Comparison of ENCODE assay signal across 8 mouse cellular contexts in genomic region chr2:164746693-164747092, GRCm38 (mm10). TPM values are rescaled to one million over a fixed set of nuclear protein-coding genes. Genes with fewer than 3 reads are reported as not detected.
A peak's percentile ranks its signal among the peaks of the same experiment; 100 is the strongest.
DNase-seq lines count a peak whose midpoint lies in the region; ATAC-seq and TF ChIP-seq lines count a peak whose summit lies in the region.

No protein-coding gene starts in this region.

- peak overlapping the region; percentile 96 for H3K9ac ChIP-seq in kidney, embryonic 16.5 days (replicated peaks; ENCODE audit: low read length)
- H3K9ac ChIP-seq in hindbrain, embryonic 15.5 days: peak overlapping the region; percentile 97
- H3K9ac ChIP-seq in midbrain, embryonic 16.5 days (ENCODE audit: low read depth, low read length): peak overlapping the region; percentile 93

- no peak for DNase-seq in kidney, adult 9 months
- DNase-seq in layer of hippocampus, postnatal 14 days (ENCODE audit: low spot score in 2 of 2): no peak
- DNase-seq in right cerebral cortex, postnatal 10 days (ENCODE audit: low spot score in 2 of 2): no peak
- DNase-seq in layer of hippocampus, adult 8-10 months (ENCODE audit: low spot score in 2 of 2): no peak

- TF ChIP-seq CTCF in bone marrow, adult 2 months (IDR thresholded peaks at IDR 0.05; ENCODE audit: control insufficient read depth, insufficient read depth, low read length): no peak

- no peak overlapping the region for H3K27ac ChIP-seq in kidney, embryonic 16.5 days (ENCODE audit: low read length)
- peak overlapping the region; percentile 88 for H3K27ac ChIP-seq in bone marrow, adult 2 months (ENCODE audit: control insufficient read depth, insufficient read depth, low read depth, low read length, poor library complexity)
- no peak overlapping the region for H3K27ac ChIP-seq in hindbrain, embryonic 15.5 days (replicated peaks)
- no peak overlapping the region for H3K27ac ChIP-seq in midbrain, embryonic 16.5 days (ENCODE audit: low read length)

- WGBS in kidney, embryonic 16.5 days: 34% methylated on average over 8 of the region's 8 CpGs
- 30% methylated on average over 8 of the region's 8 CpGs for WGBS in bone marrow, adult 2 months
- WGBS in hindbrain, embryonic 15.5 days: 62% methylated on average over 8 of the region's 8 CpGs
- WGBS in midbrain, embryonic 16.5 days: 61% methylated on average over 8 of the region's 8 CpGs

- TF ChIP-seq POLR2A in bone marrow, adult 2 months (IDR thresholded peaks at IDR 0.05; ENCODE audit: borderline replicate concordance, control insufficient read depth, low read depth, low read length): no peak

- no peaks in the 10 kb centered on the region for H3K27me3 ChIP-seq in kidney, embryonic 16.5 days (ENCODE audit: insufficient read depth, low read length)
- no peaks in the 10 kb centered on the region for H3K27me3 ChIP-seq in hindbrain, embryonic 15.5 days
- no peaks in the 10 kb centered on the region for H3K27me3 ChIP-seq in midbrain, embryonic 16.5 days (ENCODE audit: control insufficient read depth, insufficient read depth, low read depth, low read length)

- no peak for ATAC-seq in kidney, embryonic 16.5 days (ENCODE audit: low FRiP score, low TSS enrichment)
- ATAC-seq in hindbrain, embryonic 15.5 days (ENCODE audit: low FRiP score, low read depth): no peak
- ATAC-seq in midbrain, embryonic 16.5 days: no peak

- H3K4me2 ChIP-seq in kidney, embryonic 16.5 days (replicated peaks; ENCODE audit: low read depth, low read length): peak overlapping the region; percentile 91
- H3K4me2 ChIP-seq in hindbrain, embryonic 15.5 days: peak overlapping the region; percentile 88
- peak overlapping the region; percentile 74 for H3K4me2 ChIP-seq in midbrain, embryonic 16.5 days (ENCODE audit: low read length)

- H3K36me3 ChIP-seq in kidney, embryonic 16.5 days (ENCODE audit: insufficient read depth, low read length): peaks cover 26% of the 10 kb centered on the region; the same call in 1 of the 2 replicates
- peaks cover 19% of the 10 kb centered on the region for H3K36me3 ChIP-seq in hindbrain, embryonic 15.5 days
- H3K36me3 ChIP-seq in midbrain, embryonic 16.5 days (ENCODE audit: control insufficient read depth, insufficient read depth, low read length): peaks cover 6% of the 10 kb centered on the region; the same call in 1 of the 2 replicates

- peak overlapping the region; percentile 91 for H3K4me3 ChIP-seq in kidney, embryonic 16.5 days (ENCODE audit: low read length)
- peak overlapping the region; percentile 100 for H3K4me3 ChIP-seq in bone marrow, adult 2 months (replicated peaks; ENCODE audit: control insufficient read depth, low read depth, low read length)
- peak overlapping the region; percentile 99 for H3K4me3 ChIP-seq in hindbrain, embryonic 15.5 days
- H3K4me3 ChIP-seq in midbrain, embryonic 16.5 days (ENCODE audit: low read depth, low read length): peak overlapping the region; percentile 90

- peaks cover 15% of the 10 kb centered on the region for H3K4me1 ChIP-seq in kidney, embryonic 16.5 days (ENCODE audit: insufficient read depth, low read length)
- peaks cover 5% of the 10 kb centered on the region; the same call in 1 of the 2 replicates for H3K4me1 ChIP-seq in bone marrow, adult 2 months (ENCODE audit: control insufficient read depth, insufficient read depth, low read length)
- peaks cover 26% of the 10 kb centered on the region for H3K4me1 ChIP-seq in hindbrain, embryonic 15.5 days (replicated peaks)
- H3K4me1 ChIP-seq in midbrain, embryonic 16.5 days (ENCODE audit: control insufficient read depth, insufficient read depth, low read length): peaks cover 26% of the 10 kb centered on the region

- H3K9me3 ChIP-seq in kidney, embryonic 16.5 days (ENCODE audit: low read length): no peaks in the 10 kb centered on the region
- H3K9me3 ChIP-seq in hindbrain, embryonic 15.5 days: no peaks in the 10 kb centered on the region
- no peaks in the 10 kb centered on the region for H3K9me3 ChIP-seq in midbrain, embryonic 16.5 days (replicated peaks; ENCODE audit: control insufficient read depth, low read length, poor library complexity, severe bottlenecking)

RNA-seq across cellular contexts. Expression of gene Dnttip1, which starts 0.9 kb away (rescaled TPM):
- polyA plus RNA-seq in kidney, embryonic 16.5 days (2015; fragmentation: Nextera tagmentation; extraction: Ambion mirVana): 73.3 and 74.2 TPM in 2 replicates
- 35.3 and 47.6 TPM in 2 replicates for polyA plus RNA-seq in bone marrow, adult 2 months (2011; ENCODE audit: insufficient read depth, insufficient read length, low replicate concordance, missing spikeins)
- polyA plus RNA-seq in hindbrain, embryonic 15.5 days (2015; fragmentation: Nextera tagmentation; extraction: Ambion mirVana): 54.6 and 57.6 TPM in 2 replicates
- polyA plus RNA-seq in midbrain, embryonic 16.5 days (2015; fragmentation: Nextera tagmentation; extraction: Ambion mirVana): 55.1 and 58.4 TPM in 2 replicates
- 10 to 100 TPM; 34.1 to 37.2 TPM for total RNA-seq in layer of hippocampus, postnatal 14 days (2021)
- total RNA-seq in layer of hippocampus, adult 8-10 months (2022): 10 to 100 TPM; 32.6 to 36.7 (median 35.3) TPM

RNA-seq across cellular contexts. Expression of gene Wfdc3, which starts 1.0 kb away (rescaled TPM):
- polyA plus RNA-seq in kidney, embryonic 16.5 days (2015; fragmentation: Nextera tagmentation; extraction: Ambion mirVana): 1.1 and 1.2 TPM in 2 replicates
- polyA plus RNA-seq in bone marrow, adult 2 months (2011; ENCODE audit: insufficient read depth, insufficient read length, low replicate concordance, missing spikeins): 2.1 and 2.2 TPM in 2 replicates
- 1.6 and 1.7 TPM in 2 replicates for polyA plus RNA-seq in hindbrain, embryonic 15.5 days (2015; fragmentation: Nextera tagmentation; extraction: Ambion mirVana)
- polyA plus RNA-seq in midbrain, embryonic 16.5 days (2015; fragmentation: Nextera tagmentation; extraction: Ambion mirVana): 1.5 and 1.7 TPM in 2 replicates
- total RNA-seq in layer of hippocampus, postnatal 14 days (2021): 1 to 10 TPM; 1.5 TPM
- total RNA-seq in layer of hippocampus, adult 8-10 months (2022): 1 to 10 TPM in 3 of 4 experiments, under 1 TPM in 1; 0.99 to 2.4 (median 1.8) TPM

RNA-seq across cellular contexts. Expression of gene Ube2c, which starts 23.0 kb away (rescaled TPM):
- polyA plus RNA-seq in kidney, embryonic 16.5 days (2015; fragmentation: Nextera tagmentation; extraction: Ambion mirVana): 449 and 509 TPM in 2 replicates
- 261 and 459 TPM in 2 replicates for polyA plus RNA-seq in bone marrow, adult 2 months (2011; ENCODE audit: insufficient read depth, insufficient read length, low replicate concordance, missing spikeins)
- 78.0 and 107 TPM in 2 replicates for polyA plus RNA-seq in hindbrain, embryonic 15.5 days (2015; fragmentation: Nextera tagmentation; extraction: Ambion mirVana)
- 35.4 and 45.7 TPM in 2 replicates for polyA plus RNA-seq in midbrain, embryonic 16.5 days (2015; fragmentation: Nextera tagmentation; extraction: Ambion mirVana)
- 1 to 10 TPM; 2.9 to 4.0 TPM for total RNA-seq in layer of hippocampus, postnatal 14 days (2021)
- under 1 TPM in 3 of 4 experiments, not detected in 1; 0.33 to 0.81 (median 0.48) TPM for total RNA-seq in layer of hippocampus, adult 8-10 months (2022)

RNA-seq across cellular contexts. Expression of gene Spint5, which starts 31.6 kb away (rescaled TPM):
- not detected in 2 replicates for polyA plus RNA-seq in kidney, embryonic 16.5 days (2015; fragmentation: Nextera tagmentation; extraction: Ambion mirVana)
- not detected in 2 replicates for polyA plus RNA-seq in bone marrow, adult 2 months (2011; ENCODE audit: insufficient read depth, insufficient read length, low replicate concordance, missing spikeins)
- polyA plus RNA-seq in hindbrain, embryonic 15.5 days (2015; fragmentation: Nextera tagmentation; extraction: Ambion mirVana): not detected in 2 replicates
- not detected in 2 replicates for polyA plus RNA-seq in midbrain, embryonic 16.5 days (2015; fragmentation: Nextera tagmentation; extraction: Ambion mirVana)
- not detected for total RNA-seq in layer of hippocampus, postnatal 14 days (2021)
- not detected for total RNA-seq in layer of hippocampus, adult 8-10 months (2022)

RNA-seq across cellular contexts. Expression of gene Tnnc2, which starts 33.1 kb away (rescaled TPM):
- polyA plus RNA-seq in kidney, embryonic 16.5 days (2015; fragmentation: Nextera tagmentation; extraction: Ambion mirVana): 21.0 and 22.3 TPM in 2 replicates
- polyA plus RNA-seq in bone marrow, adult 2 months (2011; ENCODE audit: insufficient read depth, insufficient read length, low replicate concordance, missing spikeins): 9.6 and 12.2 TPM in 2 replicates
- 0.97 and 2.4 TPM in 2 replicates for polyA plus RNA-seq in hindbrain, embryonic 15.5 days (2015; fragmentation: Nextera tagmentation; extraction: Ambion mirVana)
- 0.43 TPM in 1 of 2 replicates, not detected in the other for polyA plus RNA-seq in midbrain, embryonic 16.5 days (2015; fragmentation: Nextera tagmentation; extraction: Ambion mirVana)
- not detected for total RNA-seq in layer of hippocampus, postnatal 14 days (2021)
- 1 to 10 TPM in 1 of 4 experiments, not detected in 3; 1.4 TPM for total RNA-seq in layer of hippocampus, adult 8-10 months (2022)
